Mouse (Mus musculus): ENCODE measurements around the gene Eif4g1. TPM values are rescaled to one million over a fixed set of nuclear protein-coding genes. Genes with fewer than 3 reads are reported as not detected.

Gene Eif4g1
- polyA plus RNA-seq, 1 experiment from 2014 or later = 148 TPM

- no peak overlapping the region for H3K9ac ChIP-seq
- no peak overlapping the region for H3K4me2 ChIP-seq
- no peak overlapping the region for H3K4me3 ChIP-seq
- H3K9me3 ChIP-seq = no peaks in the 10 kb centered on the region
- WGBS = 94% methylated on average over 11 of the region's 11 CpGs
- H3K4me1 ChIP-seq (replicated peaks) = peaks cover 20% of the 10 kb centered on the region
- ATAC-seq (ENCODE audit: low FRiP score, low read depth) = no peak
- H3K27me3 ChIP-seq = no peaks in the 10 kb centered on the region
- H3K36me3 ChIP-seq = peaks cover 33% of the 10 kb centered on the region
- no peak overlapping the region for H3K27ac ChIP-seq (replicated peaks)
Observed at GRCm38 (mm10) chr16:20710370-20710769, 42.3 kb downstream of the Eif4g1 start.

GRCm38 (mm10) chr16:20710810-20711209 is 42.7 kb downstream of the Eif4g1 start:
- H3K9ac ChIP-seq = no peak overlapping the region
- H3K36me3 ChIP-seq = peaks cover 30% of the 10 kb centered on the region
- no peaks in the 10 kb centered on the region for H3K9me3 ChIP-seq
- peaks cover 23% of the 10 kb centered on the region for H3K4me1 ChIP-seq (replicated peaks)
- H3K4me3 ChIP-seq = no peak overlapping the region
- no peak for ATAC-seq (ENCODE audit: low FRiP score, low read depth)
- H3K27ac ChIP-seq (replicated peaks) = no peak overlapping the region
- WGBS = 87% methylated on average over 4 of the region's 4 CpGs
- H3K27me3 ChIP-seq = no peaks in the 10 kb centered on the region
- H3K4me2 ChIP-seq = no peak overlapping the region

- ATAC-seq (ENCODE audit: low FRiP score, low read depth) = no peak
- H3K9ac ChIP-seq = no peak overlapping the region
- no peaks in the 10 kb centered on the region for H3K9me3 ChIP-seq
- H3K4me2 ChIP-seq = no peak overlapping the region
- peaks cover 27% of the 10 kb centered on the region for H3K36me3 ChIP-seq
- H3K27me3 ChIP-seq = no peaks in the 10 kb centered on the region
- H3K4me1 ChIP-seq (replicated peaks) = peaks cover 28% of the 10 kb centered on the region
- 84% methylated on average over 9 of the region's 9 CpGs for WGBS
- H3K4me3 ChIP-seq = no peak overlapping the region
- no peak overlapping the region for H3K27ac ChIP-seq (replicated peaks)
Observed at GRCm38 (mm10) chr16:20712190-20712589, 44.1 kb downstream of the Eif4g1 start.

- peaks cover 20% of the 10 kb centered on the region for H3K36me3 ChIP-seq
- H3K27me3 ChIP-seq = no peaks in the 10 kb centered on the region
- no peak overlapping the region for H3K9ac ChIP-seq
- no peak for ATAC-seq (ENCODE audit: low FRiP score, low read depth)
- H3K9me3 ChIP-seq = no peaks in the 10 kb centered on the region
- H3K27ac ChIP-seq (replicated peaks) = no peak overlapping the region
- H3K4me2 ChIP-seq = no peak overlapping the region
- no peak overlapping the region for H3K4me3 ChIP-seq
- peaks cover 28% of the 10 kb centered on the region for H3K4me1 ChIP-seq (replicated peaks)
- WGBS = 91% methylated on average over 7 of the region's 7 CpGs
Observed at GRCm38 (mm10) chr16:20712889-20713288, 44.8 kb downstream of the Eif4g1 start.

GRCm38 (mm10) chr16:20714307-20715080 is 46.4 kb downstream of the Eif4g1 start:
- Histone ChIP-seq H3K9me3 (no peaks in the 10 kb centered on the region), H3K4me1 (replicated peaks) (peaks cover 37% of the 10 kb centered on the region), H3K9ac (peak overlapping the region; percentile 62; the same call in 1 of the 2 replicates), H3K4me2 (peak overlapping the region; percentile 94), H3K4me3 (peak overlapping the region; percentile 72), H3K27ac (replicated peaks) (no peak overlapping the region), H3K27me3 (no peaks in the 10 kb centered on the region), H3K36me3 (peaks cover 18% of the 10 kb centered on the region)
- 21% methylated on average over 11 of the region's 11 CpGs for WGBS
- no peak for ATAC-seq (ENCODE audit: low FRiP score, low read depth)

- Histone ChIP-seq H3K4me2 (peak overlapping the region; percentile 94), H3K27ac (replicated peaks) (peak overlapping the region; percentile 85; the same call in 1 of the 2 replicates), H3K9ac (peak overlapping the region; percentile 62), H3K36me3 (peaks cover 23% of the 10 kb centered on the region), H3K27me3 (no peaks in the 10 kb centered on the region), H3K9me3 (no peaks in the 10 kb centered on the region), H3K4me3 (peak overlapping the region; percentile 72), H3K4me1 (replicated peaks) (peaks cover 37% of the 10 kb centered on the region)
- ATAC-seq (ENCODE audit: low FRiP score, low read depth) = no peak
- WGBS = 49% methylated on average over 2 of the region's 2 CpGs
Observed at GRCm38 (mm10) chr16:20715161-20715560, 47.0 kb downstream of the Eif4g1 start.

- no peak; the same call in 1 of the 2 replicates for ATAC-seq (ENCODE audit: low FRiP score, low read depth)
- H3K4me3 ChIP-seq = peak overlapping the region; percentile 72
- peak overlapping the region; percentile 62 for H3K9ac ChIP-seq
- peaks cover 24% of the 10 kb centered on the region for H3K36me3 ChIP-seq
- H3K4me1 ChIP-seq (replicated peaks) = peaks cover 37% of the 10 kb centered on the region
- H3K27ac ChIP-seq (replicated peaks) = peak overlapping the region; percentile 85
- peak overlapping the region; percentile 94 for H3K4me2 ChIP-seq
- H3K9me3 ChIP-seq = no peaks in the 10 kb centered on the region
- no peaks in the 10 kb centered on the region for H3K27me3 ChIP-seq
- 0% methylated on average over 8 of the region's 12 CpGs for WGBS
Observed at GRCm38 (mm10) chr16:20715566-20715965, 47.5 kb downstream of the Eif4g1 start.

GRCm38 (mm10) chr16:20715976-20716840 is 48.1 kb downstream of the Eif4g1 start:
- Histone ChIP-seq H3K27ac (replicated peaks) (peak overlapping the region; percentile 85), H3K9me3 (no peaks in the 10 kb centered on the region), H3K4me1 (replicated peaks) (peaks cover 37% of the 10 kb centered on the region), H3K27me3 (no peaks in the 10 kb centered on the region), H3K9ac (peak overlapping the region; percentile 62), H3K36me3 (peaks cover 27% of the 10 kb centered on the region), H3K4me3 (peak overlapping the region; percentile 72), H3K4me2 (peak overlapping the region; percentile 94)
- ATAC-seq (ENCODE audit: low FRiP score, low read depth) = peak; percentile 85
- 0% methylated on average over 63 of the region's 68 CpGs for WGBS

GRCm38 (mm10) chr16:20716841-20717180 is 48.7 kb downstream of the Eif4g1 start:
- peak overlapping the region; percentile 72 for H3K4me3 ChIP-seq
- peak overlapping the region; percentile 94 for H3K4me2 ChIP-seq
- peaks cover 27% of the 10 kb centered on the region for H3K36me3 ChIP-seq
- no peaks in the 10 kb centered on the region for H3K27me3 ChIP-seq
- no peaks in the 10 kb centered on the region for H3K9me3 ChIP-seq
- peak; percentile 36 for ATAC-seq (ENCODE audit: low FRiP score, low read depth)
- H3K9ac ChIP-seq = peak overlapping the region; percentile 62
- peak overlapping the region; percentile 85 for H3K27ac ChIP-seq (replicated peaks)
- peaks cover 37% of the 10 kb centered on the region for H3K4me1 ChIP-seq (replicated peaks)
- 0% methylated on average over 8 of the region's 8 CpGs for WGBS

GRCm38 (mm10) chr16:20717181-20717977 is 49.3 kb downstream of the Eif4g1 start, which contains the start of the genes Polr2h and Clcn2:
Gene Polr2h (plus strand): TSS chr16:20717665.
Gene Clcn2 (minus strand): TSS chr16:20717746.
- Histone ChIP-seq H3K4me2 (peak within 1 kb of the TSS; percentile 94), H3K9me3 (no peaks in the 10 kb centered on the region), H3K27me3 (no peaks in the 10 kb centered on the region), H3K4me1 (replicated peaks) (peaks cover 37% of the 10 kb centered on the region), H3K4me3 (peak within 1 kb of the TSS; percentile 72), H3K9ac (peak within 1 kb of the TSS; percentile 62), H3K36me3 (peaks cover 25% of the 10 kb centered on the region), H3K27ac (replicated peaks) (peak within 1 kb of the TSS; percentile 85)
- WGBS = under 1% methylated on average over 62 of the region's 62 CpGs
- peak; percentile 83 for ATAC-seq (ENCODE audit: low FRiP score, low read depth)

GRCm38 (mm10) chr16:20717978-20718670 is 50.0 kb downstream of the Eif4g1 start:
- H3K27me3 ChIP-seq = no peaks in the 10 kb centered on the region
- peak overlapping the region; percentile 72 for H3K4me3 ChIP-seq
- WGBS = 3% methylated on average over 18 of the region's 18 CpGs

More at GRCm38 (mm10) chr16:20717978-20718670, 50.0 kb downstream of the Eif4g1 start:
- H3K36me3 ChIP-seq = peaks cover 23% of the 10 kb centered on the region
- H3K4me1 ChIP-seq (replicated peaks) = peaks cover 37% of the 10 kb centered on the region
- H3K4me2 ChIP-seq = peak overlapping the region; percentile 94
- no peak for ATAC-seq (ENCODE audit: low FRiP score, low read depth)
- peak overlapping the region; percentile 62 for H3K9ac ChIP-seq
- H3K27ac ChIP-seq (replicated peaks) = peak overlapping the region; percentile 85
- H3K9me3 ChIP-seq = no peaks in the 10 kb centered on the region
